Mouse (Mus musculus) ES-E14 (cell line): ENCODE measurements at regions not wholly inside any gene's neighbourhood (a gene's known extent, or its start where the extent isn't known, plus 50 kb on each side); places are given as distances from the start of the nearest gene placed in this dataset.
A peak's percentile ranks its signal among the peaks of the same experiment; 100 is the strongest.

Source experiments
- DNase-seq: peaks from one replicate; pipeline ENCODE4 v3.0.0-alpha.2; 2013; ENCODE audit warnings: low read depth, low spot score
- H3K27ac ChIP-seq: 2 replicates; pipeline ENCODE4 v1.5.1; 2012; ENCODE audit warnings: low read depth, mild to moderate bottlenecking, low read length, moderate library complexity, mixed read lengths; ENCODE audit not compliant: poor library complexity, insufficient read depth, severe bottlenecking
- H3K36me3 ChIP-seq: 2 replicates; pipeline ENCODE4 v1.6.1; 2012; ENCODE audit warnings: mild to moderate bottlenecking, low read length, moderate library complexity, mixed read lengths; ENCODE audit not compliant: control insufficient read depth, poor library complexity, insufficient read depth, severe bottlenecking
- H3K4me1 ChIP-seq, 2 experiments: fragments of 150-350 bp in 1 of 2; sonication (generic) in 1 of 2; 2 replicates each; pipeline ENCODE4 v1.6.1; 2012; ENCODE audit warnings: low read length in 2 of 2, mild to moderate bottlenecking in 1 of 2, mixed read lengths in 1 of 2; ENCODE audit not compliant: control insufficient read depth in 2 of 2, insufficient read depth in 2 of 2, poor library complexity in 1 of 2
- H3K4me3 ChIP-seq, 2 experiments: fragments of 150-350 bp in 1 of 2; sonication (generic) in 1 of 2; 2 replicates each; pipeline ENCODE4 v1.5.1; 2012; ENCODE audit warnings: low read length in 2 of 2, low read depth in 1 of 2, mild to moderate bottlenecking in 1 of 2, mixed read lengths in 1 of 2; ENCODE audit not compliant: insufficient read depth in 1 of 2, poor library complexity in 1 of 2, severe bottlenecking in 1 of 2
- H3K9ac ChIP-seq: 2 replicates; pipeline ENCODE4 v1.6.1; 2012; ENCODE audit warnings: low read depth, mild to moderate bottlenecking, low read length, mixed read lengths; ENCODE audit not compliant: poor library complexity, insufficient read depth, severe bottlenecking
- H3K9me3 ChIP-seq: fragments of 150-350 bp; sonication (generic); 2 replicates; pipeline ENCODE4 v1.6.1; 2012; ENCODE audit warnings: low read depth, mild to moderate bottlenecking, low read length; ENCODE audit not compliant: control insufficient read depth, insufficient read depth
- CHD2 ChIP-seq: IDR thresholded peaks from 2 replicates; pipeline ENCODE4 v1.6.1; 2014; ENCODE audit warnings: mild to moderate bottlenecking, low read depth, low read length, inconsistent platforms
- HCFC1 ChIP-seq: IDR thresholded peaks from 2 replicates; pipeline ENCODE4 v1.6.1; 2012; ENCODE audit warnings: low read length, inconsistent platforms, borderline replicate concordance; ENCODE audit not compliant: insufficient read depth
- MAFK ChIP-seq: IDR thresholded peaks from 2 replicates; pipeline ENCODE4 v1.6.1; 2014; ENCODE audit warnings: mild to moderate bottlenecking, low read depth, low read length, inconsistent platforms; ENCODE audit not compliant: insufficient read depth
- ZC3H11A ChIP-seq: IDR thresholded peaks from 2 replicates; pipeline ENCODE4 v1.6.1; 2012; ENCODE audit warnings: low read depth, mild to moderate bottlenecking, inconsistent platforms, low read length, borderline replicate concordance
- ZNF384 ChIP-seq: IDR thresholded peaks from 2 replicates; pipeline ENCODE4 v1.6.1; 2012; ENCODE audit warnings: low read depth, low read length, inconsistent platforms
- in situ Hi-C, 2 experiments: fragments of 600-800 bp; cut with MboI; formaldehyde crosslinking; loops; one replicate each; pipeline ENCODE4 v1.15.1; 2025; ENCODE audit warnings: low sequenced_read_pairs in 2 of 2, inconsistent platforms in 1 of 2; ENCODE audit not compliant: unreplicated experiment in 2 of 2

GRCm38 (mm10) chr1:193655076-193655677, 285.1 kb upstream of the Camk1g start:
- no peaks in the 10 kb centered on the region for H3K9me3 ChIP-seq
- H3K4me1 ChIP-seq, result peaks cover 2% of the 10 kb centered on the region in 2 experiments; a peak in 2 of 4 replicates
- TF ChIP-seq MAFK (no peak), CHD2 (no peak)
- in situ Hi-C loops, result no loop called here
- no peak for DNase-seq
- H3K4me3 ChIP-seq, result no peak overlapping the region
- no peak overlapping the region for H3K27ac ChIP-seq
- no peak overlapping the region for H3K9ac ChIP-seq
- H3K36me3 ChIP-seq, result no peaks in the 10 kb centered on the region

- in situ Hi-C loops, result no loop called here
- DNase-seq, result peak; percentile 24
- Histone ChIP-seq H3K4me3 (no peak overlapping the region), H3K4me1 (no peaks in the 10 kb centered on the region), H3K36me3 (no peaks in the 10 kb centered on the region), H3K9ac (no peak overlapping the region), H3K9me3 (no peaks in the 10 kb centered on the region), H3K27ac (no peak overlapping the region)
- no peak for TF ChIP-seq HCFC1
- no peak for TF ChIP-seq MAFK
- no peak for TF ChIP-seq ZNF384
- no peak for TF ChIP-seq ZC3H11A
- no peak for TF ChIP-seq CHD2
Observed at GRCm38 (mm10) chr1:193650275-193650674, 280.2 kb upstream of the Camk1g start.

- in situ Hi-C loops, result no loop called here
Observed at GRCm38 (mm10) chr1:193649400-193649799, 279.3 kb upstream of the Camk1g start.

GRCm38 (mm10) chr1:193647371-193648270, 277.5 kb upstream of the Camk1g start:
- no peaks in the 10 kb centered on the region for H3K36me3 ChIP-seq
- no peak overlapping the region for H3K9ac ChIP-seq
- no peaks in the 10 kb centered on the region for H3K9me3 ChIP-seq
- no peak overlapping the region for H3K27ac ChIP-seq
- no peak overlapping the region for H3K4me3 ChIP-seq
- no peak for TF ChIP-seq ZC3H11A
- TF ChIP-seq HCFC1, result no peak
- TF ChIP-seq ZNF384, result no peak
- no peak for TF ChIP-seq CHD2
- TF ChIP-seq MAFK, result no peak
- no peak for DNase-seq
- no peaks in the 10 kb centered on the region for H3K4me1 ChIP-seq
- in situ Hi-C loops, result no loop called here

More at GRCm38 (mm10) chr1:193649400-193649799, 279.3 kb upstream of the Camk1g start:
- Histone ChIP-seq H3K9ac (no peak overlapping the region), H3K9me3 (no peaks in the 10 kb centered on the region), H3K4me1 (no peaks in the 10 kb centered on the region), H3K36me3 (no peaks in the 10 kb centered on the region), H3K27ac (no peak overlapping the region), H3K4me3 (no peak overlapping the region)
- DNase-seq, result no peak
- TF ChIP-seq MAFK, result no peak
- no peak for TF ChIP-seq CHD2
- TF ChIP-seq ZC3H11A, result no peak

- Histone ChIP-seq H3K9me3 (no peaks in the 10 kb centered on the region), H3K27ac (no peak overlapping the region), H3K36me3 (no peaks in the 10 kb centered on the region), H3K4me3 (no peak overlapping the region), H3K4me1 (no peaks in the 10 kb centered on the region), H3K9ac (no peak overlapping the region)
- no peak for TF ChIP-seq ZNF384
- no peak for DNase-seq
- in situ Hi-C loops, result no loop called here
Observed at GRCm38 (mm10) chr1:193644506-193644905, 274.4 kb upstream of the Camk1g start.
